Mouse (Mus musculus): ENCODE measurements around the gene Fars2.

- TF ChIP-seq CTCF (IDR thresholded peaks at IDR 0.05; ENCODE audit: low read depth) = no peak
- TF ChIP-seq EP300 (IDR thresholded peaks at IDR 0.05; ENCODE audit: low read depth) = no peak
These were observed 283.8 kb downstream of the Fars2 start for GRCm38 (mm10) chr13:36401011-36401410.

All from heart, postnatal 0 days (tissue).